Comparison of ENCODE assay signal across 24 mouse cellular contexts in the genomic region with DNA sequence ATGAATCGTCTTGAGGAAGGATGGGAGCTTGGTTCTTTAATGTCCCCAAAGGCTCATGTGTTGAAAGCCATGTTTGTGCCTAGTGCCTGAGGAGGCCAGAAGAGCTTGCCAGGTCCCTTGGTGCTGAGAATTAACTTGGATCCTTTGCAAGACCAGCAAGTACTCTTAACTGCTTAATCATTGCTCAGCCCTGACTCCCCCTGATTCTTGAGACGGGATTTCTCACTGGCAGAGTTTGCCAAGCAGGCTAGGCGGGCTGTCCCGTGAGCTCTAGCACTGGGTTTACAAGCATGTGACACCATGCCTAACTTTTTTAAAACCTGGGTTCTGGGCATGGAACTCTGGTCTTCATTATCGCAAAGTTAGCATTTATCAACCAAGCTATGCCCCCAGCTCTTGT. TPM values are rescaled to one million over a fixed set of nuclear protein-coding genes. Genes with fewer than 3 reads are reported as not detected.
DNase-seq lines count a peak whose midpoint lies in the region; ATAC-seq lines count a peak whose summit lies in the region.
"Had no signal": no experiment of that assay in that cellular context is flagged by ENCODE, and none has a peak within 500 bp of the region (broad histone marks: within the 10 kb centered on the region; RNA-seq: fewer than 3 reads in every experiment).

No protein-coding gene starts in this region.

- peaks cover 12% of the 10 kb centered on the region for H3K4me1 ChIP-seq in limb, embryonic 12.5 days (replicated peaks)
- peaks cover 14% of the 10 kb centered on the region for H3K4me1 ChIP-seq in limb, embryonic 10.5 days
- H3K4me1 ChIP-seq: forebrain, embryonic 10.5 days; hindbrain, embryonic 10.5 days had no signal

- 46% methylated on average over 5 of the region's 5 CpGs for WGBS in limb, embryonic 12.5 days
- 80% methylated on average over 5 of the region's 5 CpGs for WGBS in limb, embryonic 10.5 days

- peaks cover 8% of the 10 kb centered on the region; the same call in 1 of the 2 replicates for H3K27me3 ChIP-seq in limb, embryonic 12.5 days
- H3K27me3 ChIP-seq in limb, embryonic 10.5 days (ENCODE audit: low read depth, poor library complexity, severe bottlenecking): peaks cover 8% of the 10 kb centered on the region; the same call in 1 of the 2 replicates
- H3K27me3 ChIP-seq: embryonic facial prominence, embryonic 15.5 days; heart, embryonic 12.5 days had no signal

- H3K36me3 ChIP-seq in limb, embryonic 12.5 days: no peaks in the 10 kb centered on the region
- H3K36me3 ChIP-seq in limb, embryonic 10.5 days: no peaks in the 10 kb centered on the region
- H3K36me3 ChIP-seq: embryonic facial prominence, embryonic 15.5 days; G1E had no signal

- H3K4me2 ChIP-seq in limb, embryonic 12.5 days: 0 out of 2 replicates have a peak overlapping the region, but pooled peaks have one; percentile 10
- H3K4me2 ChIP-seq: embryonic facial prominence, embryonic 15.5 days; heart, embryonic 12.5 days; hindbrain, embryonic 14.5 days had no signal

- intact Hi-C loops in gastrocnemius, postnatal 36 days (cut with DNase I): no loop called here

- peak; percentile 49 for DNase-seq in gastrocnemius, adult 18-20 months (ENCODE audit: low spot score)
- DNase-seq in gastrocnemius, postnatal 36 days: no peak
- no peak for DNase-seq in limb, embryonic 10.5 days (ENCODE audit: low spot score)
- peak; percentile 16 to 20 for DNase-seq in right cerebral cortex, postnatal 10 days (ENCODE audit: low spot score in 2 of 2)
- DNase-seq in right cerebral cortex, postnatal 36 days (ENCODE audit: low spot score in 2 of 2): no peak
- no peak for DNase-seq in urinary bladder, adult 18-20 months (ENCODE audit: low spot score in 2 of 2)
- DNase-seq: adrenal gland, adult 8-10 months; adrenal gland, postnatal 36 days; B cell, adult 2 months; cerebellum, adult 11 months; cerebellum, adult 8-10 months; cerebellum, postnatal 14 days; embryo, embryonic 11 days; gastrocnemius, postnatal 10 days had no signal

- H3K9me3 ChIP-seq in limb, embryonic 12.5 days: no peaks in the 10 kb centered on the region
- no peaks in the 10 kb centered on the region for H3K9me3 ChIP-seq in limb, embryonic 10.5 days (replicated peaks)
- H3K9me3 ChIP-seq: embryonic facial prominence, embryonic 15.5 days; forebrain, embryonic 10.5 days; G1E had no signal

- H3K27ac ChIP-seq in limb, embryonic 12.5 days: no peak overlapping the region
- H3K27ac ChIP-seq in limb, embryonic 10.5 days: no peak overlapping the region
- H3K27ac ChIP-seq: embryonic facial prominence, embryonic 15.5 days; forebrain, embryonic 10.5 days; hindbrain, embryonic 10.5 days; hindbrain, embryonic 14.5 days had no signal

- H3K9ac ChIP-seq in limb, embryonic 12.5 days (replicated peaks): no peak overlapping the region
- H3K9ac ChIP-seq: embryonic facial prominence, embryonic 15.5 days; heart, embryonic 12.5 days; hindbrain, embryonic 14.5 days had no signal

- no peak for ATAC-seq in limb, embryonic 12.5 days (ENCODE audit: insufficient number of reproducible peaks, insufficient read depth, low FRiP score, low TSS enrichment, low read depth)
- ATAC-seq: CD4-positive, CD25-positive, alpha-beta regulatory T cell, adult 4 months; forebrain, embryonic 14.5 days had no signal

- H3K4me3 ChIP-seq in limb, embryonic 12.5 days (replicated peaks): no peak overlapping the region
- no peak overlapping the region for H3K4me3 ChIP-seq in limb, embryonic 10.5 days
- H3K4me3 ChIP-seq: embryonic facial prominence, embryonic 15.5 days; erythroblast, embryonic 14.5 days; forebrain, embryonic 10.5 days; heart, embryonic 12.5 days; hindbrain, embryonic 10.5 days had no signal

RNA-seq across cellular contexts. Expression of gene Reep1, which starts 7.6 kb away (rescaled TPM):
- 10 to 100 TPM; 66.8 to 69.9 TPM for total RNA-seq in gastrocnemius, adult 18-20 months (2021)
- total RNA-seq in gastrocnemius, postnatal 36 days (2021): 10 to 100 TPM; 70.7 to 77.8 TPM
- polyA plus RNA-seq in limb, embryonic 12.5 days (2016; fragmentation: Nextera tagmentation; extraction: Ambion mirVana): 9.8 TPM in 2 replicates
- polyA plus RNA-seq in limb, embryonic 10.5 days (2016; fragmentation: Nextera tagmentation; extraction: Ambion mirVana): 7.3 and 7.8 TPM in 2 replicates
- polyA plus RNA-seq: erythroblast, embryonic 14.5 days; G1E had no signal

Comparison
In these comparisons a context has a peak if more than half of its experiments do, and no peak if none do; other contexts are left out.
1. DNase-seq: peak in gastrocnemius, adult 18-20 months (single experiment) and right cerebral cortex, postnatal 10 days (2 of 2); none in gastrocnemius, postnatal 36 days (0 of 2), limb, embryonic 10.5 days (single experiment), right cerebral cortex, postnatal 36 days (0 of 2) and urinary bladder, adult 18-20 months (0 of 2).